In the genomic region with DNA sequence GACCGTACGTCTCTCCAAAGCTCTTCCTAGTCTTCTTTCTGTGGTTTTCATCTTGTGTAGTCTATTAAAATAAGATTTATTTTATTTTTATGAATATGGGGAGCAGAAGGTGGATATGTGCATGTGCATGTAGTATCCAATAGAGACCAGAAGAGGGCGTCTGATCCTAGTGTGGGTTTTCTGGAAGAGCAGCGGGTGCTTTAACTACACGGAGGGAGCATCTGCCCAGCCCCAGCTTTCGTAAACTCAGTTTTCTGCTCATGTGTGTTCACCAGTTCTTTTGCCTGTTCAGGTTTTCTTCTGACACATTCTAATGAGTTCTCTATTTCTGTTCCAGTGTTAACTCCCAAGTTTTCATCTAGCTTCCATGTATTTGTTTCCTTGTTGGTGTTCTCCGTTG, we compare ENCODE assay signal across 8 mouse cellular contexts.
DNase-seq lines count a peak whose midpoint lies in the region; ATAC-seq and TF ChIP-seq lines count a peak whose summit lies in the region.

No protein-coding gene starts in this region.

- H3K4me1 ChIP-seq in kidney, embryonic 14.5 days (ENCODE audit: control insufficient read depth, insufficient read depth, low read length) = no peaks in the 10 kb centered on the region
- H3K4me1 ChIP-seq in CH12.LX (ENCODE audit: control insufficient read depth in 1 of 2, insufficient read depth in 2 of 2) = peaks cover 5 to 48% of the 10 kb centered on the region in 2 experiments
- H3K4me1 ChIP-seq in midbrain, postnatal 0 days (ENCODE audit: insufficient read depth, low read length) = no peaks in the 10 kb centered on the region

- TF ChIP-seq RAD21 in CH12.LX (IDR thresholded peaks at IDR 0.05; ENCODE audit: low read depth, low read length) = peak; percentile 83

- peak; percentile 86 to 89 for TF ChIP-seq CTCF in CH12.LX (conservative IDR thresholded peaks at IDR 0.05 in 1 of 2, IDR thresholded peaks at IDR 0.05 in 1 of 2; ENCODE audit: low read depth in 2 of 2, low read length in 2 of 2)
- peak; percentile 73 for TF ChIP-seq CTCF in midbrain, postnatal 0 days (IDR thresholded peaks at IDR 0.05)

- TF ChIP-seq POLR2A in CH12.LX (IDR thresholded peaks at IDR 0.05; ENCODE audit: low read depth, low read length) = no peak

- no peaks in the 10 kb centered on the region for H3K27me3 ChIP-seq in kidney, embryonic 14.5 days (ENCODE audit: control insufficient read depth, insufficient read depth, low read length)
- H3K27me3 ChIP-seq in CH12.LX (replicated peaks) = no peaks in the 10 kb centered on the region
- H3K27me3 ChIP-seq in midbrain, postnatal 0 days (ENCODE audit: insufficient read depth, low read length) = no peaks in the 10 kb centered on the region

- no peak overlapping the region for H3K4me2 ChIP-seq in kidney, embryonic 14.5 days (replicated peaks; ENCODE audit: low read depth, low read length)
- H3K4me2 ChIP-seq in CH12.LX (ENCODE audit: insufficient read depth, low read depth, poor library complexity, severe bottlenecking) = peak overlapping the region; percentile 3; the same call in 1 of the 2 replicates
- H3K4me2 ChIP-seq in midbrain, postnatal 0 days (ENCODE audit: low read depth, low read length, poor library complexity, severe bottlenecking) = no peak overlapping the region

- peak; percentile 55 for DNase-seq in kidney, adult 9 months
- DNase-seq in CH12.LX (ENCODE audit: extremely low read depth) (peak; percentile 69), R1 (ENCODE audit: low read depth, low spot score) (peak; percentile 60), MN1 (ENCODE audit: low spot score) (no peak)
- DNase-seq in forelimb bud, embryonic 11.5 days (ENCODE audit: low read depth, low spot score) = peak; percentile 28
- DNase-seq in midbrain, postnatal 0 days (ENCODE audit: low spot score) = peak; percentile 64

- WGBS in kidney, embryonic 14.5 days = 60% methylated on average over 7 of the region's 7 CpGs
- WGBS in midbrain, postnatal 0 days = 52% methylated on average over 7 of the region's 7 CpGs

- H3K9ac ChIP-seq in kidney, embryonic 14.5 days (ENCODE audit: low read depth, low read length) = no peak overlapping the region
- H3K9ac ChIP-seq in CH12.LX (ENCODE audit: insufficient read depth, low read depth) = no peak overlapping the region
- H3K9ac ChIP-seq in midbrain, postnatal 0 days (replicated peaks; ENCODE audit: low read length, poor library complexity, severe bottlenecking) = no peak overlapping the region

- dilution Hi-C loops in CH12.LX (cut with MboI; ENCODE audit: extremely low pct_ligation_motif_present, extremely low pct_unique_long_range_greater_than_20kb, low sequenced_read_pairs) = no loop called here

- H3K27ac ChIP-seq in kidney, embryonic 14.5 days (ENCODE audit: low read depth, low read length) = no peak overlapping the region
- H3K27ac ChIP-seq in CH12.LX (ENCODE audit: insufficient read depth, low read depth) = no peak overlapping the region
- no peak overlapping the region for H3K27ac ChIP-seq in midbrain, postnatal 0 days (ENCODE audit: low read depth, low read length)

- no peak for ATAC-seq in kidney, embryonic 14.5 days (ENCODE audit: low FRiP score, low TSS enrichment)
- no peak for ATAC-seq in midbrain, postnatal 0 days (ENCODE audit: low FRiP score)
- ATAC-seq in erythroblast, adult 5-6 weeks (replicated peaks; ENCODE audit: low FRiP score, poor library complexity, severe bottlenecking) = no peak

- no peak overlapping the region for H3K4me3 ChIP-seq in kidney, embryonic 14.5 days (ENCODE audit: low read length)
- no peak overlapping the region for H3K4me3 ChIP-seq in CH12.LX (replicated peaks in 1 of 3; ENCODE audit: low read depth in 2 of 3, low read length in 2 of 3, poor library complexity in 1 of 3)
- H3K4me3 ChIP-seq in midbrain, postnatal 0 days (ENCODE audit: low read depth, low read length) = no peak overlapping the region

- TF ChIP-seq EP300 in CH12.LX (IDR thresholded peaks at IDR 0.05; ENCODE audit: low read length) = no peak

- H3K36me3 ChIP-seq in kidney, embryonic 14.5 days (ENCODE audit: control insufficient read depth, insufficient read depth, low read length) = no peaks in the 10 kb centered on the region
- peaks cover 0 to 16% of the 10 kb centered on the region in 2 experiments for H3K36me3 ChIP-seq in CH12.LX (replicated peaks in 1 of 2; ENCODE audit: control insufficient read depth in 1 of 2, insufficient read depth in 1 of 2, low read length in 1 of 2)
- H3K36me3 ChIP-seq in midbrain, postnatal 0 days (ENCODE audit: insufficient read depth, low read length) = no peaks in the 10 kb centered on the region

- H3K79me2 ChIP-seq in CH12.LX (replicated peaks; ENCODE audit: control insufficient read depth, extremely low read depth, insufficient read depth, poor library complexity, severe bottlenecking) = no peaks in the 10 kb centered on the region

- in situ Hi-C loops in CH12.LX (cut with MboI; ENCODE audit: low pct_ligation_motif_present, low pct_unique_long_range_greater_than_20kb, low sequenced_read_pairs) = loop anchor here (5.0 kb wide), 2 partner anchors 116 to 124 kb away; no protein-coding TSS in a partner anchor

- H3K9me3 ChIP-seq in kidney, embryonic 14.5 days (ENCODE audit: control insufficient read depth, low read length) = no peaks in the 10 kb centered on the region
- peaks cover 4% of the 10 kb centered on the region for H3K9me3 ChIP-seq in CH12.LX (replicated peaks; ENCODE audit: low read length)
- no peaks in the 10 kb centered on the region for H3K9me3 ChIP-seq in midbrain, postnatal 0 days (ENCODE audit: low read length)

TF ChIP-seq in CH12.LX, 34 proteins besides CTCF, POLR2A, EP300 and RAD21:
- TF ChIP-seq JUND (conservative IDR thresholded peaks at IDR 0.05; ENCODE audit: low read depth, low read length) (no peak), ZC3H11A (IDR thresholded peaks at IDR 0.05; ENCODE audit: low read depth, low read length) (peak; percentile 77), SMC3 (IDR thresholded peaks at IDR 0.05; ENCODE audit: low read depth, low read length) (peak; percentile 91), E2F4 (IDR thresholded peaks at IDR 0.05; ENCODE audit: insufficient replicate concordance, low read depth, low read length) (no peak), IRF4 (IDR thresholded peaks at IDR 0.05; ENCODE audit: low read depth, low read length) (peak; percentile 24; the same call in 1 of the 2 replicates), SIN3A (IDR thresholded peaks at IDR 0.05; ENCODE audit: low read length) (0 out of 2 replicates have a peak, but pooled peaks have one; percentile 27), ZMIZ1 (IDR thresholded peaks at IDR 0.05; ENCODE audit: low read depth, low read length) (no peak), MYC (IDR thresholded peaks at IDR 0.05; ENCODE audit: low read depth, low read length) (peak; percentile 66; the same call in 1 of the 2 replicates), ETS1 (conservative IDR thresholded peaks at IDR 0.05; ENCODE audit: low read depth, low read length) (0 out of 2 replicates have a peak, but pooled peaks have one; percentile 0)
